Comparison of ENCODE assay signal across 11 mouse cellular contexts in genomic region chr10:111183634-111184270, GRCm38 (mm10). TPM values are rescaled to one million over a fixed set of nuclear protein-coding genes. Genes with fewer than 3 reads are reported as not detected.
DNase-seq lines count a peak whose midpoint lies in the region; ATAC-seq and TF ChIP-seq lines count a peak whose summit lies in the region.
"Had no signal": no experiment of that assay in that cellular context is flagged by ENCODE, and none has a peak within 500 bp of the region (broad histone marks: within the 10 kb centered on the region; RNA-seq: fewer than 3 reads in every experiment).

No protein-coding gene starts in this region.

- no peak overlapping the region for H3K27ac ChIP-seq in left cerebral cortex, adult 2 months
- H3K27ac ChIP-seq in cerebellum, adult 2 months (ENCODE audit: insufficient read depth, low read length), result no peak overlapping the region
- peak overlapping the region; percentile 85 for H3K27ac ChIP-seq in heart, embryonic 16.5 days (ENCODE audit: low read length)
- H3K27ac ChIP-seq: hindbrain, embryonic 13.5 days had no signal

- H3K4me1 ChIP-seq in cerebellum, adult 2 months (ENCODE audit: control insufficient read depth, insufficient read depth, low read length), result peaks cover 18% of the 10 kb centered on the region
- H3K4me1 ChIP-seq in heart, embryonic 16.5 days (ENCODE audit: control insufficient read depth, insufficient read depth, low read length), result peaks cover 61% of the 10 kb centered on the region

- 58% methylated on average over 7 of the region's 7 CpGs for WGBS in cerebellum, adult 2 months
- WGBS in heart, embryonic 16.5 days, result 36% methylated on average over 7 of the region's 7 CpGs

- DNase-seq in gastrocnemius, adult 18-20 months (ENCODE audit: low spot score), result peak; percentile 19
- no peak for DNase-seq in gastrocnemius, postnatal 25 days
- DNase-seq in left cerebral cortex, postnatal 4 days, result peak; percentile 46
- no peak for DNase-seq in left cerebral cortex, adult 2 months (ENCODE audit: extremely low spot score in 1 of 2, low spot score in 2 of 2)
- DNase-seq in cerebellum, adult 2 months, result peak; percentile 57 to 58
- DNase-seq in left cerebral cortex, adult 18-20 months (ENCODE audit: low spot score in 2 of 2), result no peak
- no peak for DNase-seq in adrenal gland, adult (ENCODE audit: inconsistent age in 2 of 2, low spot score in 1 of 2)
- DNase-seq: midbrain, embryonic 14.5 days had no signal

- TF ChIP-seq POLR2A in cerebellum, adult 2 months (IDR thresholded peaks at IDR 0.05; ENCODE audit: borderline replicate concordance, insufficient read depth, low read length), result no peak

- no peaks in the 10 kb centered on the region for H3K9me3 ChIP-seq in heart, embryonic 16.5 days (replicated peaks; ENCODE audit: control insufficient read depth, low read length)
- H3K9me3 ChIP-seq: hindbrain, embryonic 13.5 days had no signal

- H3K4me2 ChIP-seq in heart, embryonic 16.5 days (ENCODE audit: low read depth, low read length), result peak overlapping the region; percentile 54
- H3K4me2 ChIP-seq: hindbrain, embryonic 13.5 days had no signal

- no peaks in the 10 kb centered on the region for H3K36me3 ChIP-seq in heart, embryonic 16.5 days (ENCODE audit: control insufficient read depth, insufficient read depth)
- H3K36me3 ChIP-seq: hindbrain, embryonic 13.5 days had no signal

- peak; percentile 72 for ATAC-seq in heart, embryonic 16.5 days (replicated peaks; ENCODE audit: extremely low read depth, insufficient read depth, low FRiP score)
- ATAC-seq: CD4-positive, CD25-positive, alpha-beta regulatory T cell, adult 4 months had no signal

- TF ChIP-seq CTCF in left cerebral cortex, adult 2 months (IDR thresholded peaks at IDR 0.05), result no peak
- TF ChIP-seq CTCF in cerebellum, adult 2 months (IDR thresholded peaks at IDR 0.05; ENCODE audit: borderline replicate concordance, insufficient read depth, low read depth, low read length), result no peak

- intact Hi-C loops in left cerebral cortex, postnatal 4 days (cut with DNase I), result no loop called here
- intact Hi-C loops in left cerebral cortex, adult 2 months (cut with DNase I), result no loop called here

- no peak overlapping the region; the same call in none of the 2 replicates for H3K9ac ChIP-seq in heart, embryonic 16.5 days (ENCODE audit: low read length)
- H3K9ac ChIP-seq: hindbrain, embryonic 13.5 days had no signal

- no peaks in the 10 kb centered on the region for H3K27me3 ChIP-seq in cerebellum, adult 2 months (ENCODE audit: control insufficient read depth, insufficient read depth, low read length)
- H3K27me3 ChIP-seq in heart, embryonic 16.5 days (ENCODE audit: control insufficient read depth, insufficient read depth, low read length), result no peaks in the 10 kb centered on the region
- H3K27me3 ChIP-seq: hindbrain, embryonic 13.5 days had no signal

- no peak overlapping the region for H3K4me3 ChIP-seq in left cerebral cortex, adult 2 months
- no peak overlapping the region for H3K4me3 ChIP-seq in cerebellum, adult 2 months (replicated peaks; ENCODE audit: insufficient read depth, low read depth, low read length)
- peak overlapping the region; percentile 7; the same call in 1 of the 2 replicates for H3K4me3 ChIP-seq in heart, embryonic 16.5 days (ENCODE audit: low read length)
- H3K4me3 ChIP-seq: hindbrain, embryonic 13.5 days had no signal

RNA-seq across cellular contexts. Expression of gene Osbpl8, which starts 19.2 kb away (rescaled TPM):
- 10 to 100 TPM; 13.1 to 17.0 TPM for total RNA-seq in gastrocnemius, adult 18-20 months (2021)
- 10 to 100 TPM; 13.6 to 14.5 TPM for total RNA-seq in gastrocnemius, postnatal 25 days (2021)
- 10 to 100 TPM; 72.4 to 74.7 TPM for total RNA-seq in left cerebral cortex, postnatal 4 days (2021)
- 100 to 1,000 TPM in 1 of 2 experiments, 10 to 100 TPM in 1; 93.8 to 104 TPM for total RNA-seq in left cerebral cortex, adult 2 months (2021)
- 18.4 and 19.4 TPM in 2 replicates for polyA plus RNA-seq in cerebellum, adult 2 months (2012; rRNA removed)
- 28.8 and 30.2 TPM in 2 replicates for polyA plus RNA-seq in heart, embryonic 16.5 days (2015; fragmentation: Nextera tagmentation; extraction: Ambion mirVana)
- total RNA-seq in left cerebral cortex, adult 18-20 months (2021), result 10 to 100 TPM; 94.0 to 100.0 TPM

Comparison
In these comparisons a context has a peak if more than half of its experiments do, and no peak if none do; other contexts are left out.
1. DNase-seq: peak in gastrocnemius, adult 18-20 months (single experiment), left cerebral cortex, postnatal 4 days (single experiment) and cerebellum, adult 2 months (2 of 2); none in gastrocnemius, postnatal 25 days (single experiment), left cerebral cortex, adult 2 months (0 of 2), left cerebral cortex, adult 18-20 months (0 of 2) and adrenal gland, adult (0 of 2).
2. RNA of gene Osbpl8, which starts 19.2 kb away (total RNA-seq): 93.8 to 104 TPM in left cerebral cortex, adult 2 months, 94.0 to 100.0 TPM in left cerebral cortex, adult 18-20 months and 72.4 to 74.7 TPM in left cerebral cortex, postnatal 4 days; 13.1 to 17.0 TPM in gastrocnemius, adult 18-20 months and 13.6 to 14.5 TPM in gastrocnemius, postnatal 25 days; every median in the first group is over 4 times any median in the second.